Mouse (Mus musculus) heart, adult 18-20 months (tissue): Measurements from ENCODE around the gene Tbc1d13. TPM values are rescaled to one million over a fixed set of nuclear protein-coding genes. Genes with fewer than 3 reads are reported as not detected.
A peak's percentile ranks its signal among the peaks of the same experiment; 100 is the strongest.

Source experiments
- DNase-seq, 2 experiments: peaks; one replicate each; pipeline ENCODE4 v3.0.0; 2021 to 2022; ENCODE audit warnings: mixed read lengths in 1 of 2
- long read RNA-seq, 2 experiments: library from polyadenylated mRNA; stranded (forward); transcript quantifications; one replicate each; pipeline ENCODE4 v2.0.0; 2021
- total RNA-seq, 2 experiments: library from RNA; stranded (reverse); gene quantifications; 2 replicates each; pipeline ENCODE4 v1.2.3; 2021

Gene Tbc1d13
- 10 to 100 TPM; 17.4 to 18.6 TPM for total RNA-seq
- long read RNA-seq, experiment 1, partial matches to known transcripts = 0 of 3 reads
- long read RNA-seq, experiment 1, other reads (novel, unspliced or antisense) = 3 of 3 reads
- long read RNA-seq, experiment 2, partial matches to known transcripts = 0 of 4 reads
- long read RNA-seq, experiment 2, other reads (novel, unspliced or antisense) = 4 of 4 reads

GRCm38 (mm10) chr2:30133613-30134377, at the start of gene Tbc1d13:
TSS of gene Tbc1d13 (plus strand) at chr2:30133746.
- peak; percentile 99 to 100 for DNase-seq

- no peak for DNase-seq
Measured at GRCm38 (mm10) chr2:30084113-30084512, 49.4 kb upstream of the Tbc1d13 start.

GRCm38 (mm10) chr2:30084632-30085031, 48.9 kb upstream of the Tbc1d13 start:
- no peak for DNase-seq

- no peak for DNase-seq
Measured at GRCm38 (mm10) chr2:30087310-30087709, 46.2 kb upstream of the Tbc1d13 start.

GRCm38 (mm10) chr2:30091521-30091920, 42.0 kb upstream of the Tbc1d13 start:
- DNase-seq = no peak

GRCm38 (mm10) chr2:30092280-30092918, 41.1 kb upstream of the Tbc1d13 start:
- DNase-seq = peak in 1 of 2 experiments; percentile 17

GRCm38 (mm10) chr2:30093471-30094207, 39.9 kb upstream of the Tbc1d13 start, which contains the start of gene Zdhhc12:
TSS of gene Zdhhc12 (minus strand) at chr2:30093648.
- DNase-seq = peak; percentile 91 to 97

GRCm38 (mm10) chr2:30094208-30094588, 39.3 kb upstream of the Tbc1d13 start:
- no peak for DNase-seq

- DNase-seq = peak; percentile 55 to 65
Measured at GRCm38 (mm10) chr2:30095882-30096527, 37.5 kb upstream of the Tbc1d13 start.

GRCm38 (mm10) chr2:30100214-30100613, 33.3 kb upstream of the Tbc1d13 start:
- no peak for DNase-seq

GRCm38 (mm10) chr2:30106364-30106763, 27.2 kb upstream of the Tbc1d13 start:
- DNase-seq = peak in 1 of 2 experiments; percentile 63

- DNase-seq = no peak
Measured at GRCm38 (mm10) chr2:30107646-30108045, 25.9 kb upstream of the Tbc1d13 start.

- no peak for DNase-seq
Measured at GRCm38 (mm10) chr2:30108260-30108659, 25.3 kb upstream of the Tbc1d13 start.

- DNase-seq = no peak
Measured at GRCm38 (mm10) chr2:30111500-30111899, 22.0 kb upstream of the Tbc1d13 start.

GRCm38 (mm10) chr2:30112564-30112963, 21.0 kb upstream of the Tbc1d13 start:
- DNase-seq = no peak

- DNase-seq = no peak
Measured at GRCm38 (mm10) chr2:30119641-30120051, 13.9 kb upstream of the Tbc1d13 start.

- DNase-seq = no peak
Measured at GRCm38 (mm10) chr2:30120269-30120668, 13.3 kb upstream of the Tbc1d13 start.

GRCm38 (mm10) chr2:30122766-30123165, 10.8 kb upstream of the Tbc1d13 start:
- DNase-seq = no peak

GRCm38 (mm10) chr2:30123729-30124471, 9.6 kb upstream of the Tbc1d13 start:
- no peak for DNase-seq

- DNase-seq = peak; percentile 98 to 99
Measured at GRCm38 (mm10) chr2:30124472-30125274, 8.9 kb upstream of the Tbc1d13 start, which contains the start of gene Zer1. TSS of gene Zer1 (minus strand) at chr2:30124585.
